Mouse (Mus musculus) embryonic facial prominence, embryonic 11.5 days (tissue): ENCODE data around the gene Mdc1. TPM values are rescaled to one million over a fixed set of nuclear protein-coding genes. Genes with fewer than 3 reads are reported as not detected.
"Not testable (repeated sequence)": the region's sequence is repeated elsewhere in the genome, so short reads cannot be mapped to it uniquely, and the experiment has no call there.

Experiments
- ATAC-seq: fragments of 200-750 bp; cut with Nextera tagmentation; replicated peaks from 2 replicates; pipeline ENCODE4 v1.8.0; 2017; ENCODE audit warnings: low read depth; ENCODE audit not compliant: insufficient number of reproducible peaks, low FRiP score, low TSS enrichment
- DNase-seq: peaks from one replicate; pipeline ENCODE4 v3.0.0-alpha.2; 2015; ENCODE audit warnings: low spot score
- H3K27ac ChIP-seq: fragments of 300-500 bp; sonication (generic); replicated peaks from 2 replicates; pipeline ENCODE4 v1.5.1; 2014; ENCODE audit warnings: mild to moderate bottlenecking, low read depth, low read length, control low read depth
- H3K27me3 ChIP-seq: fragments of 300-500 bp; sonication (generic); 2 replicates; pipeline ENCODE4 v1.6.1; 2014; ENCODE audit warnings: mild to moderate bottlenecking, low read length, moderate library complexity, mixed read lengths; ENCODE audit not compliant: control insufficient read depth, insufficient read depth
- H3K36me3 ChIP-seq: fragments of 300-500 bp; sonication (generic); replicated peaks from 2 replicates; pipeline ENCODE4 v1.6.1; 2014; ENCODE audit warnings: low read depth, mild to moderate bottlenecking, low read length, moderate library complexity, mixed read lengths; ENCODE audit not compliant: control insufficient read depth, insufficient read depth
- H3K4me1 ChIP-seq: fragments of 300-500 bp; sonication (generic); 2 replicates; pipeline ENCODE4 v1.6.1; 2014; ENCODE audit warnings: low read length, mixed read lengths; ENCODE audit not compliant: control insufficient read depth, insufficient read depth
- H3K4me2 ChIP-seq: fragments of 300-500 bp; sonication (generic); 2 replicates; pipeline ENCODE4 v1.6.1; 2014; ENCODE audit warnings: low read depth, mild to moderate bottlenecking, control low read depth, low read length, moderate library complexity
- H3K4me3 ChIP-seq: fragments of 300-500 bp; sonication (generic); 2 replicates; pipeline ENCODE4 v1.5.1; 2014; ENCODE audit warnings: low read depth, low read length, control low read depth
- H3K9ac ChIP-seq: fragments of 300-500 bp; sonication (generic); replicated peaks from 2 replicates; pipeline ENCODE4 v1.6.1; 2014; ENCODE audit warnings: mild to moderate bottlenecking, control low read depth, low read length
- H3K9me3 ChIP-seq: fragments of 300-500 bp; sonication (generic); replicated peaks from 2 replicates; pipeline ENCODE4 v1.6.1; 2016; ENCODE audit warnings: mild to moderate bottlenecking, low read length, inconsistent platforms, mixed read lengths; ENCODE audit not compliant: control insufficient read depth
- WGBS: fragments of 180-500 bp; shearing (Covaris S2); extraction: QIAGEN DNeasy Blood & Tissue Kit; methylation state at CpG from one replicate; pipeline ENCODE4 v1.1.7; 2014; 5-methylcytosine and 5-hydroxymethylcytosine counted together
- polyA plus RNA-seq: library from polyadenylated mRNA; unstranded; fragments of >200 nt; fragmentation: Nextera tagmentation; extraction: Ambion mirVana; gene quantifications from 2 replicates; pipeline ENCODE4 v1.2.1, GENCODE M21; 2014

Mdc1 gene
- polyA plus RNA-seq, 1 experiment from 2014 or later, result 23.4 TPM

DNA sequence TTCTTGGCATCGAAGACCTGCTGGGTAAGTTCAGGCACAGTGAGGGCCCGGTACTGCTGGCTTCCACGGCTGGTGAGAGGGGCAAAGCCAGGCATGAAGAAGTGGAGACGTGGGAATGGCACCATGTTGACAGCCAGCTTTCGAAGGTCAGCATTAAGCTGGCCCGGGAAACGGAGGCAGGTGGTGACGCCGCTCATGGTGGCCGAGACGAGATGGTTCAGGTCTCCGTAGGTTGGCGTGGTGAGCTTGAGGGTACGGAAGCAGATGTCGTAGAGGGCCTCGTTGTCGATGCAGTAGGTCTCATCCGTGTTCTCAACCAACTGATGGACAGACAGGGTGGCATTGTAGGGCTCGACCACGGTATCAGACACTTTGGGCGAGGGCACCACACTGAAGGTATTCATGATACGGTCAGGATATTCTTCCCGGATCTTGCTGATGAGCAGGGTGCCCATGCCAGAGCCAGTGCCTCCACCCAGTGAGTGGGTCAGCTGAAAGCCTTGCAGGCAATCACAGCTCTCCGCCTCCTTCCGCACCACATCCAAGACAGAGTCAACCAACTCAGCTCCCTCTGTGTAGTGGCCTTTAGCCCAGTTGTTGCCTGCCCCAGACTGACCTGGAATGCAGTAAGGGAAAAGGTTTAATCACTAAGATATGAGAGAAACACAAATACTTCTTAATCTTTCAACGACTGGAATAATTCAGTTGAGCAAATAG, 5.7 kb upstream of the Mdc1 start:
- H3K4me1 ChIP-seq, result peaks cover 6% of the 10 kb centered on the region; the same call in 1 of the 2 replicates
- no peaks in the 10 kb centered on the region for H3K27me3 ChIP-seq
- H3K4me2 ChIP-seq, result peak overlapping the region; percentile 62
- H3K9me3 ChIP-seq, result no peaks in the 10 kb centered on the region
- H3K36me3 ChIP-seq, result peaks cover 19% of the 10 kb centered on the region
- peak overlapping the region; percentile 81 for H3K4me3 ChIP-seq
- ATAC-seq, result no peak
- 81% methylated on average over 26 of the region's 26 CpGs for WGBS
- H3K9ac ChIP-seq, result peak overlapping the region; percentile 97
- DNase-seq, result no peak
- no peak overlapping the region for H3K27ac ChIP-seq

DNA sequence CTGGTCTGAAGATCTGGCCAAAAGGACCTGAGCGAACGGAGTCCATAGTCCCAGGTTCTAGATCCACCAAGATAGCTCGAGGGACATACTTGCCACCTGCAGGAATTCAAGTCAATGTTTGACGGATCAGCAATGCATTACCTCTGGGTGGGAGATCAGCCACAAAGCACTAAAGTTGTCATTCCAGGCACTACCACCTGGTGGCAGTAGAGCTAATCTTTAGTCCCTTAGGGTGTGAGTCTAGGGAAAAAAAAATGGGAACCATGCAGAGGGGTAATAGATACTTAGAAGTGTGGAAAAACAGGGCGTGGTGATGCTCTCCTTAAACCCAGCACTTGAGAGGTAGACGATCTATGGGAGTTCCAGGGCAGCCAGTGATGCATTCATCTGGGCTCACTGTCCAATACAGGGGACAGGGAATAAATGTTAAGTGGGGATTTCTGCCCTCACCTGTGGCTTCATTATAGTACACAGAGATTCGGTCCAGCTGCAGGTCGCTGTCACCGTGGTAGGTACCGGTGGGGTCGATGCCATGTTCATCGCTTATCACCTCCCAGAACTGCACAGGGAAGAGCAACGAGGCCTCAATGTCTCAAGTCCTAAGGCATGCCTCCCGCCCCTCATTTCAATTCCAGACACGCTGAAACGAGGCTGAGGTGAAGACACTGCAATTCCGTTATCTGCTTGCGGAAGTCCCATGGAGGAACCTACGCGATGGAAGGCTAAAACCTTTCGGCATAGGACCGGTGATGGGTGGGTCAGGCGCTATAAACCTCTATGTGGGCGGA, 4.9 kb upstream of the Mdc1 start:
- Histone ChIP-seq H3K4me2 (peak overlapping the region; percentile 62), H3K27ac (peak overlapping the region; percentile 92; the same call in 1 of the 2 replicates), H3K27me3 (no peaks in the 10 kb centered on the region), H3K4me3 (peak overlapping the region; percentile 81), H3K9ac (peak overlapping the region; percentile 97), H3K9me3 (no peaks in the 10 kb centered on the region), H3K4me1 (peaks cover 6% of the 10 kb centered on the region; the same call in 1 of the 2 replicates), H3K36me3 (peaks cover 19% of the 10 kb centered on the region)
- ATAC-seq, result no peak
- WGBS, result 9% methylated on average over 24 of the region's 24 CpGs
- peak; percentile 95 for DNase-seq

DNA sequence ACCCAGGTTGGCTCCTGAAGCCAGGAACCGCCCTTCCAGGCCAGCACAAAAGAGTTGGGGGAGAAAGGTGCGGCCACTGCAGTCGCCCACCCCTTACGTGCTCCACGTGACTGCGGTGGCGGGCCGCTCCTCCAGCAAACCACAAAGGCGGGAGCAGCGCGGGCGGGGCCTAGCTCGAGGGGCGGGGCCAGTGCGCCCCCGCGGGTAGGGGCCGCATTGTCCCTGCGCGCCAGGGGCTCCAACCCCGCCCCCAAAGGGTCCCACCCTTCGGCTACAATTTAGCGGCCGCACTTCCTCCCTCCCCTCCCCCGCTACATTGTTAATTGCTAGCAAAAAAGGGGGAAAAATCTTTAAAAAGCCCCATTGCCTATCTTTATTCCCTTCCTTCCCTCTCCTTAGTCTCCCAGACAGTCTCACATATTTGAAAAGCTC, 4.3 kb upstream of the Mdc1 start:
- Histone ChIP-seq H3K4me1 (peaks cover 6% of the 10 kb centered on the region; the same call in 1 of the 2 replicates), H3K27me3 (no peaks in the 10 kb centered on the region), H3K4me2 (peak overlapping the region; percentile 62), H3K9me3 (no peaks in the 10 kb centered on the region), H3K27ac (peak overlapping the region; percentile 92), H3K9ac (peak overlapping the region; percentile 97), H3K4me3 (peak overlapping the region; percentile 81), H3K36me3 (peaks cover 19% of the 10 kb centered on the region)
- under 1% methylated on average over 25 of the region's 25 CpGs for WGBS
- ATAC-seq (0 out of 2 replicates have a peak, but pooled peaks have one; percentile 1), DNase-seq (peak; percentile 97)

DNA sequence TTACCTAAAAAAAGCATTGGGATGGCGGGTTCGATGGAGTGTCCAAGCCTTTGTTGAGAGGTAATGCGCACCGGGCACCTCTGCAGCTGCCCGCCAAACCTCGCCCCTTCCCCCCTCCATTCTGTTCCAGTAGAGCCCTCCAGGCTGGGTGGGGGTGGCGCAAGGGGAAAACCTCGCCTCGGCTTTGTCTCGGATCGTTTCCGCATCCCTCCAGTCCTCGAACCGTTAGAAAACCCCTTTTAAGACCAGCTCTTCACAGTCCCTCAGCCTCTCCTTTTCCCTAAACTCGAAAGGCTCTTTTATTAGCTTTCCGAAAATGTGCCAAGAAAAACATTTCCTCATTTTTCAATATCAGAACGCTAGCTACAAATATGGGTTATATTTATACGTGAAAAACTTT, 3.8 kb upstream of the Mdc1 start:
- Histone ChIP-seq H3K4me3 (peak overlapping the region; percentile 81), H3K4me1 (peaks cover 6% of the 10 kb centered on the region; the same call in 1 of the 2 replicates), H3K4me2 (no peak overlapping the region), H3K9ac (peak overlapping the region; percentile 97), H3K27me3 (no peaks in the 10 kb centered on the region), H3K36me3 (peaks cover 19% of the 10 kb centered on the region), H3K9me3 (no peaks in the 10 kb centered on the region), H3K27ac (peak overlapping the region; percentile 92)
- under 1% methylated on average over 18 of the region's 18 CpGs for WGBS
- DNase-seq (peak; percentile 75), ATAC-seq (no peak)

DNA sequence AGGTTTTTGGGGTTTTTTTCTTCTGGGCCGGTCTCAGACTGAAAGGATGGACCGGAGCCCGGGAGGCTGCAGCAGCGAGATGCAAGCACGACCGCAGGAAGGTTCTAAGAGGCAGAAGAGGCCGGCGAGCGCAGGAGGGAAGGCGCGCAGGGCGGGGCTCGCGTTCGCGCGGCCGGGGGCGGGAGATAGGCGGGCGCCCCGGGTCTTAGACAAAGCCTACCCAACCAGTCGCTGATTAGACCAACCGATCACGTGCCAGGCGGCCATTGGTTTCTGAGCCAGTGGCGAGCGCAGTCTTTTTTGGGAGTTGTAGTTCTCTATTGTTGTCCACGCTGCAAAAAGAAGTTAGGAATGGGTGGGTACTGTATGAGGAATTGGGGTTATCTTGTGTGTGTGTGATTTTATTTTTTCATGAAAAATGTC, 3.2 kb upstream of the Mdc1 start, which contains the start of gene Tubb5:
Gene Tubb5 (minus strand): TSS at position 185 of the 423 bp plus-strand sequence.
- H3K4me3 ChIP-seq, result peak within 1 kb of the TSS; percentile 81
- under 1% methylated on average over 29 of the region's 29 CpGs for WGBS
- H3K9me3 ChIP-seq, result no peaks in the 10 kb centered on the region
- H3K27ac ChIP-seq, result peak within 1 kb of the TSS; percentile 92
- peak; percentile 72 for ATAC-seq
- peak; percentile 98 for DNase-seq
- peaks cover 19% of the 10 kb centered on the region for H3K36me3 ChIP-seq
- peak within 1 kb of the TSS; percentile 56 for H3K4me2 ChIP-seq
- peak within 1 kb of the TSS; percentile 97 for H3K9ac ChIP-seq
- peaks cover 6% of the 10 kb centered on the region; the same call in 1 of the 2 replicates for H3K4me1 ChIP-seq
- H3K27me3 ChIP-seq, result no peaks in the 10 kb centered on the region

DNA sequence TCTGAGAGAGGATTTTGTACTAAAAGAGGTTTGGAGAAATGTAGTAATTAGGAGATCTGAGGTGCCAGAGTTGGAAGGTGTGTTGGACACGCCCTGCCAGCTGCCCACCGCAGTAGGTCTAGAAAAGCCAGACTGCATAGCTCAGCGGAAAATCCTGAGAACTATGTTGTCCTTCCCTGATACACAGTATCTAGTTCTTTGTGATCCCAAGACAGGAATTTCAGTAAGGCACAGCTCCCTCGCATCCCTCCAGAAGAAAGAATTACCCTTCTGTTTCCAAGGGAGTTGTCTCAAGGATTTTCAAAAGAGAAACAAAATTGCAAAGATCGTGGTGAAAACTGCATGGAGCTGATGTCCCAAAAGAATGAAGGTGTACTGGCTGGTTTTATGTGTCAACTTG, 2.7 kb upstream of the Mdc1 start:
- Histone ChIP-seq H3K9me3 (no peaks in the 10 kb centered on the region), H3K4me2 (peak overlapping the region; percentile 56), H3K9ac (peak overlapping the region; percentile 74), H3K27ac (peak overlapping the region; percentile 92), H3K4me1 (peaks cover 6% of the 10 kb centered on the region; the same call in 1 of the 2 replicates), H3K27me3 (no peaks in the 10 kb centered on the region), H3K4me3 (peak overlapping the region; percentile 81), H3K36me3 (peaks cover 19% of the 10 kb centered on the region)
- DNase-seq (no peak), ATAC-seq (no peak)
- 2% methylated on average over 5 of the region's 5 CpGs for WGBS

DNA sequence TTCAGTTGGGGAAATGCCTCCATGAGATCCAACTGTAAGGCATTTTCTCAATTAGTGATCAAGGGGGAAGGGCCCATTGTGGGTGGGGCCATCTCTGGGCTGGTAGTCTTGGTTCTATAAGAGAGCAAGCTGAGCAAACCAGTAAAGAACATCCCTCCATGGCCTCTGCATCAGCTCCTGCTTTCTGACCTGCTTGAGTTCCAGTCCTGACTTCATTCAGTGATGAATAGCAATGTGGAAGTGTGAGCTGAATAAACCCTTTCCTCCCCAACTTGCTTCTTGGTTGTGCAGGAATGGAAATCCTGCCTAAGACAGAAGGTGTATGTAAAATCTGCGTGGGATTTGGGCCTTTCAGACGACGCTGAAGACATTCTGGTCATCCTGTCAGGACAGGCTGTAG, 2.3 kb upstream of the Mdc1 start:
- ATAC-seq, H3K27me3 ChIP-seq, H3K9me3 ChIP-seq, DNase-seq, H3K4me1 ChIP-seq: not testable (repeated sequence)
- H3K27ac ChIP-seq, result peak overlapping the region; percentile 92
- peak overlapping the region; percentile 74 for H3K9ac ChIP-seq
- H3K36me3 ChIP-seq, result peaks cover 17% of the 10 kb centered on the region
- WGBS, result 50% methylated on average over 3 of the region's 3 CpGs
- H3K4me3 ChIP-seq, result peak overlapping the region; percentile 81
- peak overlapping the region; percentile 56 for H3K4me2 ChIP-seq
